Mouse (Mus musculus) left cerebral cortex, postnatal 25 days (tissue): ENCODE measurements around the gene Atp5e. TPM values are rescaled to one million over a fixed set of nuclear protein-coding genes. Genes with fewer than 3 reads are reported as not detected.

Experiments
- DNase-seq, 2 experiments: peaks; one replicate each; pipeline ENCODE4 v3.0.0; 2022; ENCODE audit warnings: low spot score in 2 of 2, mixed read lengths in 1 of 2
- intact Hi-C: fragments of 180-260 bp; cut with DNase I; formaldehyde crosslinking; loops from one replicate; pipeline ENCODE4 v1.15.1; 2025
- total RNA-seq, 2 experiments: library from RNA; stranded (reverse); gene quantifications; 2 replicates each; pipeline ENCODE4 v1.2.3; 2021

The Atp5e gene
- 100 to 1,000 TPM; 323 to 342 TPM for total RNA-seq

DNA sequence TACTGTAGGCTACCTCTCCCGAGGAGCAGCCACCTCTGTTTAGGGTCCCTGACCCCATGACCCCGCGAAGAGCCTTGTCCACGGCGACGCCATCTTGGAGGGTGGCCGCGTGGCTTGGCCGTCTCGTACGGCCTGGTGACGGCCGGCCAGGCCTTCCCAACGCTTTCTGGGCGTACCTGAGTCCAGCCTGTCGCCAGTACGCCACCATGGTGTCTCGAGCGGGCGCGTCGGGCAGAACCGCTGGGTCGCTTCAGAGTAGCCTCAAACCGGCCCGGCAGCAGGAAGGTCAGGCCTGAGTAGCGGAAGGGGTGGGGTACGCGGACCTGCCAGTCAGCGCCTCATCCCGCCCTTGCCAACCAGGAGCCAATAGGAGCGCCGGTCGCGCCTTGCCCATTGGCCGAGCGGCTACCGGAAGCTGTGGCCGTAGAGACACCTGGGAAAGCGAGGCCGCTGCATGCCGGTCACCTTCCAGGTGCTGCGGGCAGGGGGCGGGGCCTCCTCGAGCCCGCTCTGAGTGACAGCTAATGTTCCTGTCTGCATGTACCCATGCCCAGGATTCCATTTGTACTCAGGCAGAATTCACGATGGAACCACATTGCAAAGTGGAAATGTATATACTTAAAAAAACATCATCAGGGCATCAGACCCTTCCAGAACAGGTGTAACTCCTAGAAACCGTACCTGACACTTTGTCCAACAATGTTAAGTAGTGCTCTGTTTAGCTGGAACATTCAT is at the start of gene Atp5e:
Atp5e (minus strand) TSS at position 317 of the 735 bp plus-strand sequence.
- intact Hi-C loops: loop anchor here (2.0 to 5.0 kb wide), 2 partner anchors 47 to 132 kb away; no protein-coding TSS in a partner anchor
- DNase-seq: peak; percentile 98 to 99

DNA sequence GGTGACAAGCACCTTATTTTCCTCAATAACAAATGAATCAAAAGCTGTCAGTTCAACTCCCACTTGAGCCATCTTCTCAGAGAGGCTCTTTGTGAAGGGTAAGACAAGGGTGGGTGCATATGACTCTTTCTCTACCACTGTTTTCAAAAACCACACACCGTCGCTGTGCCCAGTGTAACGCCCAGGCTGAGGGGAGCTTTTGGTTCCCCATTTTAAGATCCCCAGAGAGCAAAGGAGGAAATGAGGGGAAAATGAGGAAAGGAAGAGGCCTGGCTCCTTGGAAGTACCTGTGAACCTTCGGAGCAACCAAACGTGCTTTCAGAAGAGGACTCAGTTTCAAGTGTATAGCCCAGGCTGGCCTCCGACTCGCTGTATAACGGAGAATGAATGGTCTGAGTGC is 45.9 kb upstream of the Atp5e start:
- intact Hi-C loops: no loop called here

GRCm38 (mm10) chr2:174507998-174508397 is 44.1 kb upstream of the Atp5e start:
- intact Hi-C loops: no loop called here
- no peak for DNase-seq

More for the DNA sequence above, 45.9 kb upstream of the Atp5e start:
- DNase-seq: no peak

DNA sequence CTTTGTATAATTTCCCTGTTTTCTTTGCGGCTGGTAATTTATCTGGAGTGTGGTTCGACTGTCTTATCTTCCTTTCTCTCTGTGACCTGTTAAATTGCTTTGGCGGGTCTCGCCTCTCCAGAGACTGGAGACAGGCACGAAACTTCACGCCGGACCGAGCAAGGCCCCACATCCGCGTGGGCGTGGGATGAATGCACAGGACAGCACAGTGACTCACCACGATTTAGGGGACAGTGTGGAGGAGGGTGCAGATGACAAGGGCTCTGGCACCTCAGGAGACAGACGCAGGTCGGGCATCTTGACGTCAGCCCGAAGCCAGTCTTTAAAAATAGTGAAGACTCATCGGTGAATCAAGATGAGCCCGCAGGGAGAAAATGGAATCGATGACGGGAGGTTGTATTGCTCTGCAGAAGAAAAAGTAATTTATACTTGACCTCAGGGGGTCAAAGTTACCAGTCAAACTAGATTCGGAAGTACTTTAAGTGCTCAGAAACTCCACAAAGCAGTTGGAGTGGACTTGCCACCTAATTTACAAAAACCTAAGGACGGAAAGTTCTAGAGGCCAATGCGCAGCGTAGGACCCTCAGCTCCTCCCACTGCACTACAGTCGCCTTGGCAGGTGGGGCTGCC is 39.0 kb upstream of the Atp5e start:
- peak; percentile 10 to 41 for DNase-seq
- intact Hi-C loops: no loop called here

- intact Hi-C loops: no loop called here
- no peak for DNase-seq
Measured at GRCm38 (mm10) chr2:174502321-174502720, 38.4 kb upstream of the Atp5e start.

DNA sequence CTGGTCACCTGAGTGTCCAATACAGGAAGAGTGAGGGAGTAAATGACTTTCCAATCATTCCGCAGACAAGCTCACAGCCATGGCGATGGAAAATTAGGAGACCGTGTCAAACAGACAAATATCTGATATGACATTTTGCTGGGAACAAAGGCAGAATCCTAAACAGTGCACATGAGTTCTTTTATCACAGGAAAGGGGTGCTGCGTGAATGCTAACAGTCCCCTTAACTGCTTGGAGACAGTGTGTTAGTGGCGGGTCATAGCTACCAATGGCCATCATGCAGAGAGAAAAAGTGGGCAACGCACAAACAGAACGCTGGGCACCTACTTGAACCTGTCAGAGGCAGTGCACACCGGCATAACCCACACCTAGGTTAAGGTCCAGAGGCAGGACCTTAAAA is 37.6 kb upstream of the Atp5e start:
- intact Hi-C loops: no loop called here
- DNase-seq: no peak

DNA sequence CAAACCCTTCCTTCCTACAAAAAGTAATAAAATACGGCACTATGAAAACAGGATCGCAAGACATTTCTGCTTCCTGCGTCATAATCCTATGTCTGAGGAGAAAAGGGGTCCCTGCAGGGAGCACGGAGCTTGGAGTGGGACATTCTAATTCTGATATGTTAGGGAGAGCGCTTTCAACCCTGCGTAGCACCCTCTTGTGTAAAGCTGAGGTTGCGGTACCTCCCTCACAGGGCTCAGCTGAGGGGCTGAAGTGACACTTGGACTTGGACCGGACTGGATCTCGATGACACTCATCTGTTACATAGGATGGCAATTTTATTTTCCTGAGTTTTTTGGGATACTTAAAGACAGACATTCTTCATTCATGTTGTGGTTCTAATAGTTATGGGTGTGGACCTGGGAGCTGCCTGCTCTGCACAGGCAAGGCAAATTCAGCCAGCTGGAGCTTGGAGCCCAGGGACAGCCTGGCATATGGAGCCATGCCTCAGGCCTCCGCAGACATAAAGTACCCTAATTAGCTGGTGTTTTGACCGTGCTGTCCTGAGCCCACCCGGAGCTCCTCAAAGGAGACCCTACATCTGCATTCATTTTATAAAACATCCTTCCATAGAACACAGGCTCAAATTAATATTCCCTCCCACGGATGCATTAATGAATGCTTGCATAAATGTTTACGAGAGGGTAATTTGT is 37.1 kb upstream of the Atp5e start:
- intact Hi-C loops: no loop called here
- DNase-seq: no peak

GRCm38 (mm10) chr2:174492858-174493257 is 29.0 kb upstream of the Atp5e start:
- intact Hi-C loops: loop anchor here (2.0 to 5.0 kb wide), 2 partner anchors 180 to 359 kb away; no protein-coding TSS in a partner anchor
- DNase-seq: peak; percentile 13 to 55

DNA sequence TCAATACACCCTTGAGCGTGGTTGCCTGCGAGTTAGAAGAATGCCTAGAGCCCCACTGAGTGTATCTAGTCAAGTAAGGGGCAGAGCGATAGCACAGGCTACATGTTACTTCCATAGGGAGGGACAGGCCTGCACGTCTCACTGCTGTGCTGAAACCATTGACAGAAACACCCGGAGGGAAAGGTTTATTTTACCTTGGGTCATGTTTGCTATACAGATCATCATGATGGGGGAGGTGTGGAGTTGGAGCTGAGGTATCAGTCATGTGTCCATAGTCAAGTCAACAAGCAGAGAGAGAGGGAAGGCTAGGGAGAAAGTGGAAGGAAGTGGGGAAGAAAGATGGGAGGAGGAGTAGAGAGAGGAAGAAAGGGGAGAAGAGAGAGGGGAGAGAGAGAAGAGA is 23.1 kb upstream of the Atp5e start:
- intact Hi-C loops: no loop called here
- DNase-seq: no peak

GRCm38 (mm10) chr2:174478746-174479145 is 14.8 kb upstream of the Atp5e start:
- no peak for DNase-seq

GRCm38 (mm10) chr2:174477543-174478319 is 13.8 kb upstream of the Atp5e start:
- DNase-seq: no peak
- intact Hi-C loops: no loop called here

More at GRCm38 (mm10) chr2:174478746-174479145, 14.8 kb upstream of the Atp5e start:
- intact Hi-C loops: no loop called here

- intact Hi-C loops: loop anchor here (5.0 kb wide), 1 partner anchor 384 kb away; no protein-coding TSS in a partner anchor
- DNase-seq: no peak
Measured at GRCm38 (mm10) chr2:174473550-174473927, 9.6 kb upstream of the Atp5e start.

- DNase-seq: peak; percentile 99
- intact Hi-C loops: loop anchor here (5.0 kb wide), 1 partner anchor 384 kb away; no protein-coding TSS in a partner anchor
Measured at GRCm38 (mm10) chr2:174472818-174473549, 9.1 kb upstream of the Atp5e start, which contains the start of gene Prelid3b. Gene Prelid3b, minus strand, starts transcription at chr2:174473081.

GRCm38 (mm10) chr2:174472407-174472806 is 8.5 kb upstream of the Atp5e start:
- no peak for DNase-seq

DNA sequence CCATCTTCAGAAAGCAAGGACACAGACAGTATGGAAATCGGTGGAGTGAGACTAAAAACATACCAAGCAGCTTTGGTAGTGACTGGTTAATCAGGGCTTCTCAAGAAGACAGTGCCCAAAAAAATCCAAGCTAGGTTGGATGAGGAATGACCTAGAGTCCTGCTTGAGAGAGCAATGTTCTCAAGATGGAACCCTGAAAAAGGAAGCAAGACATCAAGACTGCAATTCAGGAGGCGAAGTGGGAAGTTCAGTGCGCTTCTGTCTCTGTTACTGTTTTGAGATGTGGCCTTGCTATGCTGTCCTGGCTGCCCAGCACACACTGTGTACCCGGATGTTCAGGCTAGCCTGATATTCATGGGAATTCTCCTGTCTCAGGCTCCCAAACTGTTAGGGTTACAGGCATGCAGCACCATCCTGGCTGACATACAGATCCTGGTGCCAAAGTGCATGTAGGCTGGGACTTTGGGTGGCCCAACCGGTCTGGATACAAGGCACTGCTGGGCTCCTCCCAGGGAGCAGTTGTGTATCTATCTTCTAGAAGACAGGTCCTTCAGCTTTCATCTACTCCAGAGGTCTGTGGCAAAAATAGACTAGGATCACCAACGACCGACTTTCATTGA is 7.0 kb upstream of the Atp5e start:
- DNase-seq: no peak
- intact Hi-C loops: loop anchor here (5.0 kb wide), 1 partner anchor 386 kb away; no protein-coding TSS in a partner anchor

More at GRCm38 (mm10) chr2:174472407-174472806, 8.5 kb upstream of the Atp5e start:
- intact Hi-C loops: loop anchor here (5.0 kb wide), 1 partner anchor 385 kb away; no protein-coding TSS in a partner anchor

DNA sequence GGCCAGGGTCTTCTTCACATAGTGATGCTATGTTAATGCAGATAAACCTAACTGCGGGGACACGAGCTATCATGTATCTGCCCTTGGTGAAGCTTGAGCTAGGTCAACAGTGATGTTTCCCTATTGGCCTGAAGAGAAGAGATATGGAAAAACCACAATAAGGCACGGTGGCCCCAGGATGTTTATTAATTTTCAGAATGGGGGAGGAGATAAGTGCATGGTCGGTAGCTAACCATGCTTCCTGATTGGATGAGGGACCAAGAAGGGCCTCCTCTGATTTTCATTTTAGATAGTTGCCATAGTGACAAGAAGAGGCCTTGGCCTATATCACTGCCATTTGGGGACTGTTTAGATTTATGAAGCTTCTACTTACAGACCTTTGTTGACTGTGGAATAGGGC is 6.4 kb upstream of the Atp5e start:
- intact Hi-C loops: loop anchor here (5.0 kb wide), 1 partner anchor 387 kb away; no protein-coding TSS in a partner anchor
- no peak for DNase-seq

GRCm38 (mm10) chr2:174463370-174463769 is 535 bp downstream of the Atp5e start:
- peak in 1 of 2 experiments; percentile 6 for DNase-seq

DNA sequence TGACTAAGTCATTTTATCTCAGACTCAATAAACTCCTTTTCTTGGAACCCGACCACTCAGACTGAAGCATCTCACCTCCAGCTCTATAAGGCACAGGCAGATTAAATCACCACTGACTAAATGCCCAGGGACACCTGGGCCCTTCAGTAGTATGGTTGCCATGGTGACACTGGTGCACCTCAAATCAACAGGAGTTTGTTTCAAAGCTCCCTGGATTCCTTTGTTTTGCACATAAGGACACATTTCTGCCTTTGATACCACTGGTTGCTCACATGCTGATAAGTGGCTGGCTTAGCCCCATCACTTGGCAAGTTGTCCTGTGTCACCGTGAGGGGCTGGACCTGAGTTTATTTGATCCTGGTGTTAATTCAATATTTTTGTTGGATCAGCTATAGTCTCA is 4.5 kb downstream of the Atp5e start:
- no peak for DNase-seq
- intact Hi-C loops: no loop called here

More at GRCm38 (mm10) chr2:174463370-174463769, 535 bp downstream of the Atp5e start:
- intact Hi-C loops: loop anchor here (2.0 to 5.0 kb wide), 2 partner anchors 47 to 131 kb away; no protein-coding TSS in a partner anchor
